ENCODE assay signal across 8 mouse cellular contexts in genomic region chr11:99065979-99066378, GRCm38 (mm10). TPM values are rescaled to one million over a fixed set of nuclear protein-coding genes. Genes with fewer than 3 reads are reported as not detected.
DNase-seq lines count a peak whose midpoint lies in the region; ATAC-seq and TF ChIP-seq lines count a peak whose summit lies in the region.

No protein-coding gene starts in this region.

- DNase-seq in G1E (ENCODE audit: low spot score) = peak; percentile 60
- peak; percentile 25 for DNase-seq in c-Kit-negative CD71-positive TER-119-positive erythroid progenitor cells, embryonic 14.5 days (ENCODE audit: low read depth, low spot score)
- DNase-seq in layer of hippocampus, adult 11-12 months (ENCODE audit: low spot score) = peak; percentile 89
- DNase-seq in retina, postnatal 1 day = peak; percentile 94
- DNase-seq in thymus, postnatal 4 days = peak; percentile 73

- no peak overlapping the region for H3K4me3 ChIP-seq in G1E (ENCODE audit: low read depth, low read length)
- H3K4me3 ChIP-seq in forebrain, embryonic 12.5 days (replicated peaks) = no peak overlapping the region
- H3K4me3 ChIP-seq in heart, embryonic 16.5 days (ENCODE audit: low read length) = 0 out of 2 replicates have a peak overlapping the region, but pooled peaks have one; percentile 9
- H3K4me3 ChIP-seq in liver, embryonic 16.5 days (ENCODE audit: low read depth, low read length) = no peak overlapping the region

- peaks cover 33% of the 10 kb centered on the region for H3K4me1 ChIP-seq in G1E (ENCODE audit: insufficient read depth, low read depth, low read length)
- H3K4me1 ChIP-seq in forebrain, embryonic 12.5 days = peaks cover 8% of the 10 kb centered on the region
- H3K4me1 ChIP-seq in heart, embryonic 16.5 days (ENCODE audit: control insufficient read depth, insufficient read depth, low read length) = peaks cover 7% of the 10 kb centered on the region; the same call in 1 of the 2 replicates
- peaks cover 4% of the 10 kb centered on the region for H3K4me1 ChIP-seq in liver, embryonic 16.5 days (ENCODE audit: control insufficient read depth, low read depth, low read length)

- H3K4me2 ChIP-seq in forebrain, embryonic 12.5 days = no peak overlapping the region
- peak overlapping the region; percentile 42 for H3K4me2 ChIP-seq in heart, embryonic 16.5 days (ENCODE audit: low read depth, low read length)
- no peak overlapping the region for H3K4me2 ChIP-seq in liver, embryonic 16.5 days (ENCODE audit: low read depth, low read length)

- ATAC-seq in G1E (ENCODE audit: extremely low read depth, insufficient number of reproducible peaks, low FRiP score, poor library complexity, severe bottlenecking) = peak; percentile 45; the same call in 1 of the 2 replicates
- ATAC-seq in forebrain, embryonic 12.5 days (ENCODE audit: low FRiP score) = 0 out of 2 replicates have a peak, but pooled peaks have one; percentile 39
- ATAC-seq in heart, embryonic 16.5 days (replicated peaks; ENCODE audit: extremely low read depth, insufficient read depth, low FRiP score) = peak; percentile 69
- ATAC-seq in liver, embryonic 16.5 days (ENCODE audit: low read depth) = peak; percentile 40

- H3K9ac ChIP-seq in forebrain, embryonic 12.5 days = no peak overlapping the region
- peak overlapping the region; percentile 54; the same call in 1 of the 2 replicates for H3K9ac ChIP-seq in heart, embryonic 16.5 days (ENCODE audit: low read length)
- no peak overlapping the region for H3K9ac ChIP-seq in liver, embryonic 16.5 days (ENCODE audit: low read depth, low read length)

- WGBS in forebrain, embryonic 12.5 days = 21% methylated on average over 2 of the region's 2 CpGs
- WGBS in heart, embryonic 16.5 days = 5% methylated on average over 2 of the region's 2 CpGs
- WGBS in liver, embryonic 16.5 days (ENCODE audit: insufficient replicate concordance) = 12% methylated on average over 2 of the region's 2 CpGs

- no peaks in the 10 kb centered on the region for H3K36me3 ChIP-seq in G1E (replicated peaks)
- no peaks in the 10 kb centered on the region for H3K36me3 ChIP-seq in forebrain, embryonic 12.5 days (replicated peaks)
- H3K36me3 ChIP-seq in heart, embryonic 16.5 days (ENCODE audit: control insufficient read depth, insufficient read depth) = no peaks in the 10 kb centered on the region
- no peaks in the 10 kb centered on the region for H3K36me3 ChIP-seq in liver, embryonic 16.5 days (ENCODE audit: control insufficient read depth, insufficient read depth)

- no peak overlapping the region for H3K27ac ChIP-seq in forebrain, embryonic 12.5 days
- H3K27ac ChIP-seq in heart, embryonic 16.5 days (ENCODE audit: low read length) = peak overlapping the region; percentile 75
- H3K27ac ChIP-seq in liver, embryonic 16.5 days (ENCODE audit: low read length) = 0 out of 2 replicates have a peak overlapping the region, but pooled peaks have one; percentile 9

- H3K27me3 ChIP-seq in G1E (ENCODE audit: insufficient read depth, low read length) = peaks cover 35% of the 10 kb centered on the region
- H3K27me3 ChIP-seq in forebrain, embryonic 12.5 days = no peaks in the 10 kb centered on the region
- no peaks in the 10 kb centered on the region for H3K27me3 ChIP-seq in heart, embryonic 16.5 days (ENCODE audit: control insufficient read depth, insufficient read depth, low read length)
- no peaks in the 10 kb centered on the region for H3K27me3 ChIP-seq in liver, embryonic 16.5 days (ENCODE audit: control insufficient read depth, insufficient read depth, low read depth, low read length)

- no peaks in the 10 kb centered on the region for H3K9me3 ChIP-seq in G1E (replicated peaks)
- H3K9me3 ChIP-seq in forebrain, embryonic 12.5 days = no peaks in the 10 kb centered on the region
- no peaks in the 10 kb centered on the region for H3K9me3 ChIP-seq in heart, embryonic 16.5 days (replicated peaks; ENCODE audit: control insufficient read depth, low read length)
- H3K9me3 ChIP-seq in liver, embryonic 16.5 days (replicated peaks; ENCODE audit: control insufficient read depth, low read length) = no peaks in the 10 kb centered on the region

- peak; percentile 76 for TF ChIP-seq CTCF in G1E (IDR thresholded peaks at IDR 0.05; ENCODE audit: low read depth, low read length)

RNA-seq across cellular contexts. Expression of gene Tns4, which starts 23.1 kb away (rescaled TPM):
- not detected in 2 replicates for total RNA-seq in G1E (2014; fragmentation: Nextera tagmentation)
- 1.4 TPM in 2 replicates for total RNA-seq in G1E (2017)
- polyA plus RNA-seq in G1E (2012) = 0.02 and 0.22 TPM in 2 replicates
- polyA plus RNA-seq in forebrain, embryonic 12.5 days (2016; fragmentation: Nextera tagmentation; extraction: Ambion mirVana) = 0.04 and 0.29 TPM in 2 replicates
- polyA plus RNA-seq in heart, embryonic 16.5 days (2015; fragmentation: Nextera tagmentation; extraction: Ambion mirVana) = 0.06 and 0.71 TPM in 2 replicates
- 0.19 and 0.21 TPM in 2 replicates for polyA plus RNA-seq in liver, embryonic 16.5 days (2015; fragmentation: Nextera tagmentation; extraction: Ambion mirVana)

RNA-seq across cellular contexts. Expression of gene Igfbp4, which starts 24.9 kb away (rescaled TPM):
- total RNA-seq in G1E (2014; fragmentation: Nextera tagmentation) (not detected in 2 replicates), G1E (2017) (0.98 and 1.3 TPM in 2 replicates)
- 2.2 and 3.6 TPM in 2 replicates for polyA plus RNA-seq in G1E (2012)
- 214 and 247 TPM in 2 replicates for polyA plus RNA-seq in forebrain, embryonic 12.5 days (2016; fragmentation: Nextera tagmentation; extraction: Ambion mirVana)
- 377 and 385 TPM in 2 replicates for polyA plus RNA-seq in heart, embryonic 16.5 days (2015; fragmentation: Nextera tagmentation; extraction: Ambion mirVana)
- polyA plus RNA-seq in liver, embryonic 16.5 days (2015; fragmentation: Nextera tagmentation; extraction: Ambion mirVana) = 277 and 302 TPM in 2 replicates

RNA-seq across cellular contexts. Expression of gene Top2a, which starts 42.0 kb away (rescaled TPM):
- total RNA-seq in G1E (2014; fragmentation: Nextera tagmentation) = 426 and 497 TPM in 2 replicates
- 717 and 752 TPM in 2 replicates for total RNA-seq in G1E (2017)
- polyA plus RNA-seq in G1E (2012) = 29.0 and 89.9 TPM in 2 replicates
- 355 and 367 TPM in 2 replicates for polyA plus RNA-seq in forebrain, embryonic 12.5 days (2016; fragmentation: Nextera tagmentation; extraction: Ambion mirVana)
- polyA plus RNA-seq in heart, embryonic 16.5 days (2015; fragmentation: Nextera tagmentation; extraction: Ambion mirVana) = 162 and 179 TPM in 2 replicates
- polyA plus RNA-seq in liver, embryonic 16.5 days (2015; fragmentation: Nextera tagmentation; extraction: Ambion mirVana) = 189 and 201 TPM in 2 replicates

Comparison
In these comparisons a context has a peak if more than half of its experiments do, and no peak if none do; other contexts are left out.
1. DNase-seq: peak in every context shown above with its lines; median percentile 94 in retina, postnatal 1 day; 89 in layer of hippocampus, adult 11-12 months; 73 in thymus, postnatal 4 days; 60 in G1E; 25 in c-Kit-negative CD71-positive TER-119-positive erythroid progenitor cells, embryonic 14.5 days.
2. RNA of gene Igfbp4, which starts 24.9 kb away (polyA plus RNA-seq): 377 to 385 TPM in heart, embryonic 16.5 days, 277 to 302 TPM in liver, embryonic 16.5 days and 214 to 247 TPM in forebrain, embryonic 12.5 days; 2.2 to 3.6 TPM in G1E; every median in the first group is over 10 times any median in the second.
3. Peak in every context shown above with its lines, with median percentiles within 50 percentile points of each other: ATAC-seq.